Mouse (Mus musculus) kidney, adult 10 weeks (tissue): ENCODE data around the gene Gm5152. TPM values are rescaled to one million over a fixed set of nuclear protein-coding genes. Genes with fewer than 3 reads are reported as not detected.

Source experiments
- polyA plus RNA-seq: library from polyadenylated mRNA; stranded (reverse); fragments of 350-450 nt; fragmentation: Illumina TruSeq; extraction: RNeasy Lipid Tissue Mini Kit (QIAGEN cat#74804); gene quantifications from one replicate; pipeline ENCODE4 v1.2.3, GENCODE M21; 2014; ENCODE audit warnings: low read depth, low replicate concordance

The Gm5152 gene
- polyA plus RNA-seq: not detected

GRCm38 (mm10) chr5:10246426-10246825 is at the start of gene Gm5152:
Gene Gm5152, minus strand, starts transcription at chr5:10246526.

